Mouse (Mus musculus) retina, postnatal 1 day (tissue): ENCODE results near the gene Zfp414.
A peak's percentile ranks its signal among the peaks of the same experiment; 100 is the strongest.
"Not testable (repeated sequence)": the region's sequence is repeated elsewhere in the genome, so short reads cannot be mapped to it uniquely, and the experiment has no call there.

Experiments used
- DNase-seq: peaks from one replicate; pipeline ENCODE4 v3.0.0-alpha.2; 2012

The Zfp414 gene

GRCm38 (mm10) chr17:33628621-33629486 lies at the start of gene Zfp414:
Gene Zfp414 (plus strand): TSS chr17:33629090.
- DNase-seq: peak; percentile 97

- DNase-seq: no peak
These were observed 44.8 kb upstream of the Zfp414 start for GRCm38 (mm10) chr17:33584061-33584460.

GRCm38 (mm10) chr17:33586011-33586410 lies 42.9 kb upstream of the Zfp414 start:
- DNase-seq: no peak

- no peak for DNase-seq
These were observed 31.6 kb upstream of the Zfp414 start for GRCm38 (mm10) chr17:33597271-33597670.

- no peak for DNase-seq
These were observed 30.4 kb upstream of the Zfp414 start for GRCm38 (mm10) chr17:33598506-33598905.

GRCm38 (mm10) chr17:33599836-33600475 lies 28.9 kb upstream of the Zfp414 start:
- no peak for DNase-seq

- DNase-seq: no peak
These were observed 28.1 kb upstream of the Zfp414 start for GRCm38 (mm10) chr17:33600831-33601230.

GRCm38 (mm10) chr17:33601947-33602346 lies 26.9 kb upstream of the Zfp414 start:
- no peak for DNase-seq

- DNase-seq: no peak
These were observed 21.6 kb upstream of the Zfp414 start for GRCm38 (mm10) chr17:33607273-33607672.

- DNase-seq: no peak
These were observed 18.3 kb upstream of the Zfp414 start for GRCm38 (mm10) chr17:33610548-33610947.

GRCm38 (mm10) chr17:33613726-33614125 lies 15.2 kb upstream of the Zfp414 start:
- DNase-seq: not testable (repeated sequence)

- DNase-seq: no peak
These were observed 1.6 kb upstream of the Zfp414 start for GRCm38 (mm10) chr17:33627281-33627680.

GRCm38 (mm10) chr17:33629487-33630125 lies 716 bp downstream of the Zfp414 start:
- no peak for DNase-seq

- DNase-seq: no peak
These were observed 1.4 kb downstream of the Zfp414 start for GRCm38 (mm10) chr17:33630171-33630895.

- DNase-seq: no peak
These were observed 2.3 kb downstream of the Zfp414 start for GRCm38 (mm10) chr17:33631236-33631635.

- no peak for DNase-seq
These were observed 2.9 kb downstream of the Zfp414 start for GRCm38 (mm10) chr17:33631796-33632195.

- no peak for DNase-seq
These were observed 8.1 kb downstream of the Zfp414 start for GRCm38 (mm10) chr17:33637038-33637437.

GRCm38 (mm10) chr17:33637516-33638276 lies 8.8 kb downstream of the Zfp414 start, which contains the start of gene Pram1:
Gene Pram1 (plus strand): TSS chr17:33638056.
- DNase-seq: no peak

- DNase-seq: no peak
These were observed 10.9 kb downstream of the Zfp414 start for GRCm38 (mm10) chr17:33639743-33640142.

- DNase-seq: no peak
These were observed 15.2 kb downstream of the Zfp414 start for GRCm38 (mm10) chr17:33644068-33644467.

- DNase-seq: no peak
These were observed 16.2 kb downstream of the Zfp414 start for GRCm38 (mm10) chr17:33645073-33645472.
